Mouse (Mus musculus) liver, embryonic 14.5 days (tissue): ENCODE data around the gene Wdr31. TPM values are rescaled to one million over a fixed set of nuclear protein-coding genes. Genes with fewer than 3 reads are reported as not detected.
"Not testable (repeated sequence)": the region's sequence is repeated elsewhere in the genome, so short reads cannot be mapped to it uniquely, and the experiment has no call there.

Source experiments
- ATAC-seq: fragments of 200-750 bp; cut with Nextera tagmentation; 2 replicates; pipeline ENCODE4 v1.8.0; 2017; ENCODE audit warnings: moderate number of reproducible peaks, mild to moderate bottlenecking, moderate library complexity; ENCODE audit not compliant: insufficient read depth
- DNase-seq, 3 experiments: peaks; one replicate each; pipeline ENCODE4 v3.0.0-alpha.2; 2012 to 2013; ENCODE audit warnings: low read depth in 3 of 3, low spot score in 3 of 3
- H3K27ac ChIP-seq: fragments of 300-500 bp; sonication (generic); 2 replicates; pipeline ENCODE4 v1.5.1; 2014; ENCODE audit warnings: moderate library complexity, mild to moderate bottlenecking, control low read depth, inconsistent platforms
- H3K27me3 ChIP-seq: fragments of 300-500 bp; sonication (generic); 2 replicates; pipeline ENCODE4 v1.6.1; 2014; ENCODE audit warnings: mild to moderate bottlenecking, low read length, moderate library complexity; ENCODE audit not compliant: control insufficient read depth, insufficient read depth
- H3K36me3 ChIP-seq: fragments of 300-500 bp; sonication (generic); replicated peaks from 2 replicates; pipeline ENCODE4 v1.6.1; 2014; ENCODE audit warnings: low read depth; ENCODE audit not compliant: control insufficient read depth, insufficient read depth
- H3K4me1 ChIP-seq, 2 experiments: fragments of 200-500 bp in 1 of 2; fragments of 300-500 bp in 1 of 2; sonication (generic) in 1 of 2; replicated peaks; 2 replicates each; pipeline ENCODE4 v1.6.1; 2012 to 2014; ENCODE audit warnings: antibody characterized with exemption in 1 of 2, inconsistent platforms in 1 of 2, low read length in 1 of 2; ENCODE audit not compliant: control insufficient read depth in 2 of 2, insufficient read depth in 2 of 2
- H3K4me2 ChIP-seq: fragments of 300-500 bp; sonication (generic); 2 replicates; pipeline ENCODE4 v1.6.1; 2014; ENCODE audit warnings: low read depth, mild to moderate bottlenecking, control low read depth, moderate library complexity
- H3K4me3 ChIP-seq, 2 experiments: fragments of 200-500 bp in 1 of 2; fragments of 300-500 bp in 1 of 2; sonication (generic) in 1 of 2; 2 replicates each; pipeline ENCODE4 v1.5.1; 2012 to 2014; ENCODE audit warnings: low read depth in 2 of 2, low read length in 2 of 2, mild to moderate bottlenecking in 2 of 2, control low read depth in 1 of 2, inconsistent platforms in 1 of 2, moderate library complexity in 1 of 2; ENCODE audit not compliant: insufficient read depth in 1 of 2
- H3K9ac ChIP-seq: fragments of 300-500 bp; sonication (generic); replicated peaks from 2 replicates; pipeline ENCODE4 v1.6.1; 2014; ENCODE audit warnings: mild to moderate bottlenecking, control low read depth, moderate library complexity
- H3K9me3 ChIP-seq: fragments of 300-500 bp; sonication (generic); 2 replicates; pipeline ENCODE4 v1.6.1; 2016; ENCODE audit warnings: low read length, mixed read lengths; ENCODE audit not compliant: control insufficient read depth
- CTCF ChIP-seq: IDR thresholded peaks from 2 replicates; pipeline ENCODE4 v1.5.1; 2016; ENCODE audit warnings: antibody characterized with exemption, low read depth, control low read depth
- EP300 ChIP-seq: IDR thresholded peaks from 2 replicates; pipeline ENCODE4 v1.6.1; 2016; ENCODE audit warnings: antibody characterized with exemption, low read depth
- whole genome bisulfite sequencing: fragments of 180-500 bp; shearing (Covaris S2); extraction: QIAGEN DNeasy Blood & Tissue Kit; methylation state at CpG from one replicate; pipeline ENCODE4 v1.1.7; 2014; ENCODE audit not compliant: insufficient replicate concordance; 5-methylcytosine and 5-hydroxymethylcytosine counted together
- polyA plus RNA-seq, 2 experiments: library from polyadenylated mRNA; depleted of rRNA in 1 of 2; stranded (reverse) in 1 of 2; unstranded in 1 of 2; fragments of >200 nt; fragmentation: Nextera tagmentation in 1 of 2; extraction: Ambion mirVana in 1 of 2; gene quantifications; 2 replicates each; pipeline versions ENCODE4 v1.2.1 to v1.2.3; 2012 to 2014

The Wdr31 gene
- polyA plus RNA-seq, 2 experiments: 0.83 to 1.7 TPM

GRCm38 (mm10) chr4:62480709-62481605, 10.3 kb upstream of the Wdr31 start:
- 24% methylated on average over 10 of the region's 10 CpGs for WGBS
- Histone ChIP-seq H3K27me3 (peaks cover 26% of the 10 kb centered on the region), H3K36me3 (no peaks in the 10 kb centered on the region), H3K4me3 (no peak overlapping the region), H3K9ac (no peak overlapping the region), H3K27ac (no peak overlapping the region), H3K9me3 (no peaks in the 10 kb centered on the region), H3K4me2 (no peak overlapping the region), H3K4me1 (peaks cover 20% of the 10 kb centered on the region in 2 experiments)
- ATAC-seq: no peak
- TF ChIP-seq CTCF: no peak
- TF ChIP-seq EP300: no peak
- DNase-seq: no peak

DNA sequence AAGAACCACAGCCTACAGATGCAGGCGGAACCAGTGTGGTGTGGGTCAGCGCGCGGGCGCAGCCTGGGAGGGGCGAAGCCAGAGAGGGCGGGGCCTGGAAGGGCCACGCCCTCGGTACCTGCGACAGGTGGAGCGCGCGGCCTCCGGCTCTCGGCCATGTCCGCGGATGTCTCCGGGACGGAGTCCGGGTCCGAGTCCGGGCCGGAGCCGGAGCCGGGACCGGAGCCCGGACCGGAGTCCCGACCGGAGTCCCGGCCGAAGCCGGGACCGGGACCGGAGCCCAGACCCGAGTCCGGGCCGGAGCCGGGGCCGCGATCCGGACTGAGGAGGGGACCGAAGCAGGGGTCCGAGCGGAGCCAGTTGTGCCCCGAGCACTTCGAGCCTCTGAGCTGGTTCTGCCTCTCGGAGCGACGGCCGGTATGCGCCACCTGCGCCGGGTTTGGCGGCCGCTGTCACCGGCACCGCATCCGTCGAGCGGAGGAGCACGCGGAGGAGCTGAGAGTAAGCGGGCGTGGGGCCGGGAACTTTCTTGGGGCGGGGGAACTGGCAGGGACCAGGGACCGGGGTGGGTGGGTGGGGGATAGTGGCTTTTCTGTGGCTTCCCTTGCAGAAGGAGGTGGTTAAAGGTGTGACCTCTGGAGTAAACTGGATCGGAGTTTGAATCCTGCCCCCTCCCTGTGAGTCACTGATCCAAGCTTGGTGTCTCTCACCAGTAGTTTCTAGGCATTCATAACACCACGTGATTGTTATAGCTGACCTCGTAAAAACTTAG, 9.4 kb upstream of the Wdr31 start, which contains the start of gene Bspry:
Gene Bspry (plus strand): TSS at position 117 of the 772 bp plus-strand sequence.
- WGBS: 2% methylated on average over 71 of the region's 71 CpGs
- Histone ChIP-seq H3K9ac (no peak within 1 kb of the TSS), H3K4me3 (peak within 1 kb of the TSS; percentile 7 to 57), H3K4me2 (peak within 1 kb of the TSS; percentile 80), H3K27me3 (peaks cover 26% of the 10 kb centered on the region), H3K9me3 (no peaks in the 10 kb centered on the region), H3K4me1 (peaks cover 12% of the 10 kb centered on the region in 2 experiments), H3K27ac (no peak within 1 kb of the TSS), H3K36me3 (no peaks in the 10 kb centered on the region)
- peak; percentile 68 for ATAC-seq
- no peak for DNase-seq
- TF ChIP-seq CTCF (no peak), EP300 (no peak)

GRCm38 (mm10) chr4:62479593-62479936, 8.9 kb upstream of the Wdr31 start:
- peak overlapping the region; percentile 80 for H3K4me2 ChIP-seq
- not testable (repeated sequence) for DNase-seq, H3K36me3 ChIP-seq, H3K27ac ChIP-seq, H3K9me3 ChIP-seq, H3K4me1 ChIP-seq, H3K9ac ChIP-seq
- peak; percentile 72 for TF ChIP-seq CTCF
- peaks cover 26% of the 10 kb centered on the region for H3K27me3 ChIP-seq
- 11% methylated on average over 11 of the region's 11 CpGs for WGBS
- ATAC-seq: peak; percentile 34; the same call in 1 of the 2 replicates
- peak overlapping the region; percentile 7 to 57 for H3K4me3 ChIP-seq

- ATAC-seq: no peak
- H3K4me3 ChIP-seq: no peak overlapping the region
- H3K27ac ChIP-seq: no peak overlapping the region
- H3K27me3 ChIP-seq: peaks cover 26% of the 10 kb centered on the region
- no peaks in the 10 kb centered on the region for H3K9me3 ChIP-seq
- no peaks in the 10 kb centered on the region for H3K36me3 ChIP-seq
- no peak for DNase-seq
- TF ChIP-seq CTCF: no peak
- no peak for TF ChIP-seq EP300
- 73% methylated on average over 6 of the region's 6 CpGs for WGBS
- H3K4me1 ChIP-seq: peaks cover 6 to 7% of the 10 kb centered on the region in 2 experiments; a peak in 3 of 4 replicates
- no peak overlapping the region for H3K9ac ChIP-seq
- H3K4me2 ChIP-seq: no peak overlapping the region
Observed at GRCm38 (mm10) chr4:62477542-62478244, 7.0 kb upstream of the Wdr31 start.
